Mouse (Mus musculus) liver, postnatal 0 days (tissue): ENCODE measurements at regions not wholly inside any gene's neighbourhood (a gene's known extent, or its start where the extent isn't known, plus 50 kb on each side); places are given as distances from the start of the nearest gene placed in this dataset.

Source experiments
- CTCF ChIP-seq: sonication (generic); IDR thresholded peaks from 2 replicates; pipeline ENCODE4 v1.5.1; 2016; ENCODE audit warnings: antibody characterized with exemption, low read depth
- EP300 ChIP-seq: IDR thresholded peaks from 2 replicates; pipeline ENCODE4 v1.6.1; 2016; ENCODE audit warnings: antibody characterized with exemption, low read depth, mild to moderate bottlenecking

- TF ChIP-seq CTCF (no peak), EP300 (no peak)
These were observed 466.5 kb downstream of the Lrfn5 start for GRCm38 (mm10) chr12:61989471-61989870.
